Mouse (Mus musculus): Measurements from ENCODE around the gene Ctdspl. TPM values are rescaled to one million over a fixed set of nuclear protein-coding genes. Genes with fewer than 3 reads are reported as not detected.

Gene Ctdspl
- polyA plus RNA-seq (2017; shearing (Covaris generic)): 1 to 10 TPM; 1.0 to 1.2 TPM

DNA sequence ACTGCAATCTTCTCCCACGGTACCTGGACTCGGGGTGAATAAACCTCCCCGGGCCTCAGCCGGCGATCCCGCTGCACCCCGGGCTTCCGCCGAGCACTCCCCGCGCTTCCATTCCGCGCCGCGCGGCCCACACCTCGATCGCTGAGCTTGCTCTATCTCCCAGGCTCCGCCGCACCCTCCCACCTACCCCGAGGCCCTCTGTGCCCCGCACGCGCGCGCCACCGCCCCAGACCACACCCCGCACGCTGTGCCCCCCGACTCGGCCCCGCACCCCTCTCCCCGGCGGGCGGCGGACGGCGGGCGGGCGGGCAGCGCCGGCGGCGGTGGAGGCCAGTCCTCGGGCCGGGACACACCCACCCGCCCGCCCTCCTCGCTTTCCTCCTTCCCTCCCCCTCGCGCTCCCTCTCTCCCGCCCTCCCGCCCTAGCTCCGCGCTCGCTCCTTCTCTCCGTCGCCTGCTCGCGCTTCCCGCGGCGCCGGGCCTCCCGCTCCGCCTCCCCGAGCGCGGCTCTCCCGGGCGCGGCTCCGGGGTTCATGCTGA, at the start of gene Ctdspl:
Gene Ctdspl, plus strand, starts transcription at position 343 of the 540 bp plus-strand sequence.
- peak; percentile 27 for ATAC-seq

DNA sequence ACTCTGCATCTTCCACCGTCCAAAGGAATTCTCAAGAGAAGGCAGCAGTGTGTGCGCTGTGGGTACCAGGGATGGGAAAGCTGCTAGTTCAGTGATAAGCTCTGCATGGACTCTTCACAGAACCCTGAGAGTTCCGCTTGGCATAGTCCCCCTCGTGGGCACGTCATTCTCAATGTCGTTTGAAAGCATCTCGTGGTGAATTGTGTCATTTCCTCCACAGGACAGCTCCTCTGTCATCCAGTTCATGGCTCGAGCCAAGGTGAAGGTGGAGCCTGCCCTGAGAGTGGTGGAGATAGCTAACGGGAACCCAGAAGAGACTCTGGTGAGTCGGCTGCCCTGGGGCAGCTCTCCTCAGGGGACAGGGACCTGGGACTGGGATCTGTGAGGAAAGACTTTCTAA, 49.4 kb upstream of the Ctdspl start:
- no peak for ATAC-seq

DNA sequence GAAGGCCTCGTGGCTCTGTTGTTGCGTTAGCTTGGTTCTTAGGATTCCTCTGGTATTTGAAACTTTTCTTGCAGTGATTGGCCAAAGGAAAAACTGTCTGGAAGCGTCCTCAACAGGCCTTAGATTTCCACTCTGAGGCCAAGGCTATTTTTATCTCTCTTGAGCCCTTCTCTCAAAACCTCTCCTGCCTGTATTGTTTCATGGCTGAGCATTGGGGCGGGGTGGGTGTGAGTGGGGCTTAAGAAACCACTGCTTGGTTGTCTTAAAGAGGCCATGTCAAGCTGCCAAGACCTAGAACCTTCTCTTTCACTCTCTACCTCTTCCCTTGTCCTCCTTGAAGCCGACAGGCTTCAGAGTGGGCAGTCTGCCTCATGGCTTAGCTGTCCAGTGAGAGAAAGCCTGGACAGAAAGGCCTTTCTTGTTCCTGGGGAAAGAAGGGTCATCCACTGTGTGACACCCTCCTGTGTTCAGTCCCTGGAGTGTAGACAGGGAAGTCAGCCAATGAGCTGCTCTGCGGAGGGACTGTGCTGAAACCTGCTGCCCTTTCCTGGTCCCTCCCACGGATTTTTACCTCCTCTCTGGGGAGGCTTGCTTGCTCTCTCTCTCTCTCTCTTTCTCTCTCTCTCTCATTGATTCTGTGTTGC, 48.8 kb upstream of the Ctdspl start:
- no peak for ATAC-seq

DNA sequence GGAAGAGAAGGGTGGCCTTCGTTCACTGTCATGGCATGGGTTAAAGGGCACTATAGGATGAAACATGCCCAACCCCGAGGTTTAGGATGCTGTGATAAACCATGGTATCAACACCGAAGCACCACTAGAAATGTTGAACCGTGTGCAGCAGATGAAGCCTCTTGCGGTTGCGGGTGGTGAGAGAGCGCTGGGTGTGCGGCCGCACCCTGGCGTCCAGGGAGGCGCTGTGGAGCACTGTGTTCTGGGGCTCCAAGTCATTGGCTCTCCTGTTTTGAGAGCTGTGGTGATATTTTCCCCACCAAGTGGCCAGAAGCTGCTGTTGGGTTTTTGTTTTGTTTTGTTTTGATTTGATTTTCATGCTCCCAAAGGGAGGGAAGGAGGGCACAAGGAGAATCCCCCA, 47.7 kb upstream of the Ctdspl start:
- no peak for ATAC-seq

DNA sequence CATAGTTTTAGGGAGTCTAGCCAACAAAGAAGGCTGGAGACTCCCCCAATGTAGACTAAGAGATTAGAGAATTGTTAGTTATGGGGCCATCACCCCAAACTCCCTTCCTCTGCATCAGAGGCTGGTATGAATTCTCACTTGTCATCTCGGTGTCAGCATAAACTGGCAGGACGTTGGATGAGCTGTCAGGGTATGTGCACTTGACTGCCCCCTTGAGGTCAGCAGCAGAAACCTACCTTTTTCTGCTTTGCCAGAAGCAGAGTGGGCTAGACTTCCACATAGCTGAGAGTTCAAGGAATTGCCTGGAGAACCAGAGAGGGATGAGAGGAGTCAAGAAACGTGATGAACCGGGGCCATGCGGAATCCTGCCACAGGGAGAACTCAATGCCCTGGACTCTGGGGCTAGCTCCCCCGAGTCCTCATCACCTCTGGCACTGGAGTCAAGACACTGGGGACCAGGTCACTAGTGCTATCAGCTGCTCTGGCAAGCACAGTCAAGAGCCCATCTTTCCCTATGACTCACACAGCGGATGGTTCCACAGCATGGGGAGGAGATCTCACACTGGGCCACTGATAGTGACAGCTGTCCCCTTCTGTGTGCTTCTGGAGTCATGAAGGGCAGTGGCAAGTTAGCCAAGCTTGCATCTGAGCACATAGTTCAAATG, 44.8 kb upstream of the Ctdspl start:
- ATAC-seq: no peak

DNA sequence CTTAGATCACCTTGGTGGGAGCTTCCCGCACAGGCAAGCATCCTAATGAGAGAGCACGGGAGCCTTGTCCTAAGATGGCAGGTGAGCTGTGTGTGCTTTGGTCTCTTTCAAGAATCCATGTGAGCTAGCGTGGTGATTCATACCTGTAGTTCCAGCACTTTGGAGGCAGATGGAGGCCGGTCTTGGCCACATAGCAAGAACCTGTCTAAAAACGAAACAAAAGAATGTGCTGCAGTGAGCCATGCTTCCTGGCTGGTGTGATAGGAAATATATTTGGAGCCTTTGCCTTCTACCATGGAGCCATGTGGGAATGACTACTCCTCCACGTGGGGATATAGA, 44.3 kb upstream of the Ctdspl start:
- no peak for ATAC-seq

DNA sequence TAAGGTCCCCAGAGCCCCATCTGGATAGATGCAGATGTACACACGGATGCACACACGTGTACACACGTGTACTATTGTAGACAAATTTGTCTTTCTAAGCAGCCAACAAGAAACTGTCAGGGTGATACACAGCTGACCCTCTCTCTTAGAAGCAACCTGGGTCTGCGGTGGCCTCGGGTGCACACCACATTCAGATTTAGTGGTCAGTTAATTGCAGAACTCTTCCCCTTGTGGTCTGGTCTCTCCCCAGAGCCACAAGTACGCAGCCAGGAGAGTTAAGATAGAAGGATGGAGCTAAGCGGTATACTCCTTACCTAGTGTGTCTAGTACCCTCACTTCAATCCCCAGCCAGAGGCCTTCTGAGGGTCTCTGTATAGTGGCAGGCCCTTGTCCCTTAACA, 43.1 kb upstream of the Ctdspl start:
- ATAC-seq: no peak

DNA sequence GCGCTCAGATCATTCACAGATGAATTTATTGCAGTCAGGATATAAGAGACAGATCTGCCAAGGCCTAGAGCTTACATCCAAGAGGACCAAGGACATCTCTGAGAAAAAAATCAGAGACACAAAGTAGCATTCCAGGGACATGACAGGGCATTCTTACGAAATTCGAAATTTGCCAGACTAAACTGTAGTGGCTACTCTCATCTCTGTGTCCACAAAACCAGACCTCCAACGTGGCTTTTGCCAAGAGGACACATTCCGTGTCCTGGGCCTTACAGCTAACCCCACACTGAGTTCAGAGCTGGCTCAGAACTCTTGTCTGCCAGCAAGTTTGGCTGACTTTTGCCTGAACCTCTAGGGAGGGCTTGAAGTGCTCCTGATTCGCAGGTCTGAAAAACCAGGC, 40.5 kb upstream of the Ctdspl start:
- no peak for ATAC-seq

DNA sequence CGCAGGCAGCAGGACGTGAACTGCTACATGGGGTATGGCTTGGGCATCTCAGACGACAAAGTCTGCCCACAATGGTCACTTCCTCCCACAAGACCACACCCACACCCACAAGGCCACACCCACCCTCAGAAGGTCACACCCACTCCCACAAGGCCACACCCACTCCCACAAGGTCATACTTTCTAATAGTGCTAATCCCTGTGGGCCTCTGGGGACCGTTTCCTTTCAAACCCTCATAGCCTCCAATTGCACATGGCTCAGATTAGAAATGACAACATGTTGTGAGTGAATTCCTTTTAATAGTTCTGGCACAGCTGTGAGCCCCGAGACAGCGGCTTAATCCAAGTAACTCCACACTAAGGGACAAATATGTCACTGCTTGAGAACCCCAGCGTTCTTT, 39.1 kb upstream of the Ctdspl start:
- no peak for ATAC-seq

DNA sequence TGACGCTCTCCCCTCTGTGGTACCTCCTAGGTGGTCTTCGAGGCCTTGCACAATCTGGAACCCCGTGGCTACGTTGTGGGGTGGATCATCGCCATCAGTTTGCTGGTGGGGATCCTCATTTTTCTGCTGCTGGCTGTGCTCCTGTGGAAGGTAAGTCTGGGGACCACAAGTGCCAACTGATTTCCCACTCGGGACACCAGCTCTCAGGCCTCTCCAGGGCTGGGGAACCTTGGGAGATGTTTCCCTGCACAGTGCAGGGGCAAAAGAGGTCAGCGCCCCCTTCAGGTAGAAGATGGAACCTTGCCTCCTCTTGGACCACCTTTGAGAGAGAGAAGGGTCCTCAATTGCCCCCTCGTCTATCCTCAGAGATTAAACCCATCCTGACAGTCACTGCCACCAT, 38.5 kb upstream of the Ctdspl start:
- ATAC-seq: no peak

DNA sequence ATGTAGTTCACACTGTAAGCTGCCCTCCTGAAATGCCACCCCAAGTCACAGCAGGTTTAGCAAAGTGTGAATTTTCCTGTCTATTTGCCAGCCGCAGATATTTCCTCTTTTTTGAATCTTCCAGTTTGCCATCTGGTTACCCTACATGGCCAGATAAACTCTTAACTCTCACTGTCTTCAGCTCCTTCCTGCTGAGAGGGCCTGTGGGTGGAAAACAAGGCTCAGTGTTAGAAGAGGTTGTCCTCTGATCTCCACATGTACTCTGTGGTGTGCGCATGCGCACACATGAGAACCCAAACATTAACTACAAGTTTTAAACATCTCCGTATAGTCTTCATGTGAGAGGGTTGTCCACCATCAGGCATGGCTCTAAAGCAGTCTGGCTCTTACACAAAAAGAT, 36.1 kb upstream of the Ctdspl start:
- ATAC-seq: peak; percentile 23

DNA sequence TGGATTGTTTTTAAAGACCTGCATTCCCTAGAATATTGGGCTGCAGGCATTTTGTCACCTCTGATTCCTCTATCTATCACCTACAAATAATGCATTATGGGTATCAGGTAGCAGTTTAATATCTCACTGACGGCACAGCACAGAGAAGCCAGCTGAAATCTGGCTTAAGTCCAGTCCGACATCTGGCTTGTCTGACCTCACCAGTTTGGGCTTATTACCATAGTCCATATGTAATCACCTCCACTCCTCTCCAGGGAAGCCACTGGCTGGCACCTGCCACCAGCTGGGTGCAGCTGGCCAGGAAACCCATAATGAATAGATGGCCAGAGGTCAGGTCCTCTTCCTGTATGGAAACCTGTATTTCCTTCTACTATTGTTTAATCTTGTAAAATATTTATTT, 35.6 kb upstream of the Ctdspl start:
- ATAC-seq: no peak

DNA sequence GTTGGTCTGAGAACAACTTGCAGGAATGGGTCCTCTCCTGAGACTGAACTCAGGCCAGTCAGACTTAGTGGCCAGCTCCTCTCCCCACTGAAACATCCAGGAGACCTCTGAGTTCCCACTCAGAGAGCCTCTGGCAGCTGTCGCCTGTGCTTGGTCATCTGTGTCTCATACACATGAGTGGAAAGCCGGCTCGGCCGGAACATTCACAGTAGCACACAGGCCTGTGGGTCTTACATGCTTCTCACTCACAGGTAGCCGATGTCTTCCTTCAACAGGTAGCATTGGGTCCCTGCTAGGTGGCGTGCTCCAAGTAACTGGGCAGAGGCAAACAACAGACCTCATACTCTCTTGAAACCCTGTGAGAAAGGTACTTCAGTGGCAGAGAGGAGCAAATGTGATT, 35.2 kb upstream of the Ctdspl start:
- no peak for ATAC-seq

DNA sequence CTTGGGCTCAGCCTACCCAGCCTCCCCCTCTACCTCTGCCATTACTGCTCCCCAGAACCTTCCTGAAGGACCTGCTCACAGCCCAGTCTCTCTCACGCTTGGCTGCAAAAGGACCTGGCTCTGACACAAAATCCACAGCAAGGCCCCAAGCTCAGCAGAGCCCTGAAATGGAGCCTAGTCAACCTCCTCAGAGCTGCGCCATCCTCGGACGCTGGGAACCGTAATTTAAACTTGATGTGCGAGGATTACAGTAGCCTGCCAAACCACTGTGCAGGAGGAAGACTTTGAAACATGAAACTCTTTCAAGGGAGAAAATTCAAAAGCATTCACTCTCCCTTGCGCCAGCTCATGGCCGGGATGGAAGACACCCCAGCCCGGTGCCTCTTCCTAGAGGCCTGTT, 34.7 kb upstream of the Ctdspl start:
- no peak for ATAC-seq

DNA sequence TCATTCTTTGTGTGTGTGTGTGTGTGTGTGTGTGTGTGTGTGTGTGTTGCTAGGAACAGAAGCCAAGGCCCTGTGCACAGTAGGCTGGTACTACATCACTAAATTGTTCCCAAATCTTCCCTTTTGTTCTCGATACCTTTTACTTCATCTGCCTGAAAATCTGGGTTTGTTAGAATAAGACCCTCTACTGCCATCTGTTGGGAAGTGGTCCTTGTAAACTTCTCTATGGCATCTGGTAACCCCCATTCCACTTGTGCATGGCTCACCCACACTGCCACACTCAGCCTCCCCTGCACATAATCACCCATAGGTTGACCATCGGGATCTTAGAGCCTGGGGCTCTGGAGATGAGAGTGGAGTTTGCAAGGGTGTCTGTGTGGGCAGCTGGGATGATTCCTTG, 31.2 kb upstream of the Ctdspl start:
- no peak for ATAC-seq

DNA sequence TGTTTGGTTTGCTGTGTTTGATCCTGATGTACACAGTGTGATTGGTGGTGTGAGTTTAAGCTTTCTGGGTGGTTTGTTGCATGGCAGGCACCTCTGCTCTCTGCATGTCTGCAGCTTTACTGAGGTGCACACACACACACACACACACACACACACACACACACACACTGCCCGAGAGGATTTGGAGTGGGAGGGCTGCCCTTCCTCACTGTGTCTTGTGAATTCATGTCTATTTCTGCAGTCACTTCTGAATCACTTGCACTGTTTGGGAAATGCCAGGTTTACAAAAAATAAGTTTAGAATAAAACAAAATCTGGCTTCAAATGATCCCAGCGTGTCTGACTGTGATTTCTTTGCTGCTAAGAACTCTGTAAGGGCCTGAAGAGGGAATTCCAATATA, 25.6 kb upstream of the Ctdspl start:
- ATAC-seq: no peak

DNA sequence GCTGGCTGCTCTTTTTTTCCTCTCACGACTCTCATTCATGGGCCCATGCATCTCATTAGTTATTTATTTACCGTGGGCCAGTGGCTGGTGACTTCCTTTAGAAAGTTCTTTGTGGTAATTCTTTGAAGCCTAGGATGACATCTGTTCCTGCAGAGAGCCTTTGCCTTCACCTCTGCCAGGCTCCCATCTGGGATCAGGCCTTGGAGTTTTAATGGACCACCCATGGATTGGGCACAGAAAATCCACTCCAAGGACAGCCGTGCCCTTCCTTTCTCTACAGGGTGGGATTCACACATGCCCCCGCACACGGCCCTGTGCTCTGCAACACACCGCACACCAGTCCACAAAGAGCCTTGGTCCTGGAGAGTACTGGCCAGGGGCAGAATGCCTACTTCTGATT, 24.3 kb upstream of the Ctdspl start:
- ATAC-seq: no peak

DNA sequence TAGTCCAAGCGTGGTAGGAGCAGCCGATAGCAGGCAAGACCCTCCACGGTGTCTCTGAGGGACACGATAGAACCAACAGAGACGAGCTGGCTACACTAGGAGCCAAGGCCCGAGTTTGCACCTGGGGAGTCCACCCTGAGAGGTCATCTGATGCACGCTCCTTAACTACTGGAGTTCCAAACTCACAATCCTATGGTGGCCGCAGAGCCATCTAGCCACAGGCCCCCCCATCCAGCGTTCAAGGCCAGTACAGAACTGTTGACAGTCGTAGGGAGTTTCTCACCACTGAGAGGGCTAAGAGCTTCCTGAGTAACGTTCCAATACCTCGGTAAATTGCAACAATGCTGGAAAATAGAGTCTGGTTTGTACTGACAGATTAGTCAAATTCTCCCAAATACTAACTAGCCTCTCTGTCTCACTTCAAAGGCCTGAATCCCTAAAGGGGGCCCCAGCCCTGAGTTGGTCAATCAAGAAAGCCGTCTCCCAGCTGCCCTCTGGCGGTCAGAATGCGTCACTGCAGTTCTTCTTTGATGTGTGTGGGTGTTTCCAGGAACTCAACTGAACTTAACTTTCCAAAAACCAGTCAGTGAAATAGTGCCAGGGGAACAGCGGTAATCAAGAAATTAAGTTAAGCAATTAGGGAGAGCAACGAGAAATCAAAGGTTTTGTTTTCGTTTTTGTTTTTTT, 18.2 kb upstream of the Ctdspl start:
- peak; percentile 61 for ATAC-seq

DNA sequence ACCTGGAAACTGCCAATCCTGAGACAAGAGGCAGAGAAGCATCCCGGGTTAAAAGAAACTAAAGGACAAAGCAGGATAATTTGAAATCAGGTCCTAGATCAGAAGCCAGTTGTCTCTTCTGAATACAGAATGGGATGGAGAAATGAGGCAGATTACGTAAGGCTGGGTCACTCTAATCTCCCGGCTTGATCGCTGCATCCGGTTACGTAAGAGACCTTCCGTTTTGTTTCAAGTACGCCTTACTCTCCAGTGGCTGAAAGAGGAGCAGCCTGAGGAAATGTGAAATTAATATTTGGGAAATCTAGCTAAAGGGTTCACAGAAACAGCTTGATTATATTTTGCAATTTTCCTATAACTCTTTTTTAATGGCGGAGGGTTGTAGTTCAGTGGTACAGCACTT, 13.2 kb upstream of the Ctdspl start:
- no peak for ATAC-seq

DNA sequence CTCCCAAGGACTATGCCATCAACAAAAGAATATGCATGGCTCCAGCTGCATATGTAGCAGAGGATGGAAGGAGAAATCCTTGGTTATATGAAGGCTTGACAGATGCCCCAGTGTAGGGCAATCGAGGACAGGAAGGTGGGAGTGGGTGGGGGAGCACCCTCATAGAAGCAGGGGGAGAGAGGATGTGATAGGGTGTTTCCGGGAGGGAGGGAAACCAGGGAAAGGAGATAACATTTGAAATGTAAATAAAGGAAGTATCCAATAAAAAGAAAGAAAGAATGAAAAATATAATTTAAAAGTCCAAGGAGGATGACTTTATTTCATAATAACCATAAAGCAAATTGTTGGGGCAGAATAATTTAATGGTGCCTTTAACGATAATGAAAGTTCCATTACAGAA, 12.6 kb upstream of the Ctdspl start:
- no peak for ATAC-seq

DNA sequence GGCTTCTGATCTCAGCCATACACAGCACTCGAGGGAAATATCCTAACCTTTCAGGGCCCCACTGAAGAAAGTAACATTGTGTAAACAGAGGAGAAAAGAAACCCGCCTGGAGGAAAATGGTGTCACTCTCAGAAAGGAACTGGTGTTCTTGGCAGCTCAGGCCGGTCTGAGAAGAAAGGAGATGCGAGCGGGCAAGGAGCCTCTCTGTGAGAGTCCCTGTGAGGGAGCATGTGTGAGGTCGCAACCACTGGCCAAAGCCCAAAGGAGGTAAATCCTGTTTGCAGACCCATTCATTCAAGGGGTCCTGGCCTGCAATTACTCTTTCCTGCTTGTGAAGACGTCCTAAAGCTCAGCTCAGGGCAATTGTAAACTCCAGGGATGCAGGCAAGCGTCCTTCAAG, 11.7 kb upstream of the Ctdspl start:
- no peak for ATAC-seq

DNA sequence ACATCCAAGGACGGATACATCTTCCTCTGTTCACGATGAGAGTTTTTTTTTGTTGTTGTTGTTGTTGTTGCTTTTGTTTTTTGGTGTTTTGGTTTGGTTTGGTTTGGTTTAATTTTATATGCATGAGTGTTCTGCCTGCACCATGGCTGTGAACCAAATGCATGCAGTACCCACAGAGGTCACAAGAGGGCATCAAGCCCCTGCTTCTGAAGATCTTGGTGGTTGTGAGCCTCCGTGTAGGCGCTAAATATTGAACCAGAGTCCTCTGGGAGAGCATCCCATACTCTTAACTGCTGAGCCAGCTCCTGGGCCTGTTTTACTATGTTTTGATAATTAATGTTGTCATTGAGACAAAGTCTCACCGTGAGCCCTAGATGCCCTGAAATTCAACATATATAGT, 11.0 kb upstream of the Ctdspl start:
- ATAC-seq: no peak

DNA sequence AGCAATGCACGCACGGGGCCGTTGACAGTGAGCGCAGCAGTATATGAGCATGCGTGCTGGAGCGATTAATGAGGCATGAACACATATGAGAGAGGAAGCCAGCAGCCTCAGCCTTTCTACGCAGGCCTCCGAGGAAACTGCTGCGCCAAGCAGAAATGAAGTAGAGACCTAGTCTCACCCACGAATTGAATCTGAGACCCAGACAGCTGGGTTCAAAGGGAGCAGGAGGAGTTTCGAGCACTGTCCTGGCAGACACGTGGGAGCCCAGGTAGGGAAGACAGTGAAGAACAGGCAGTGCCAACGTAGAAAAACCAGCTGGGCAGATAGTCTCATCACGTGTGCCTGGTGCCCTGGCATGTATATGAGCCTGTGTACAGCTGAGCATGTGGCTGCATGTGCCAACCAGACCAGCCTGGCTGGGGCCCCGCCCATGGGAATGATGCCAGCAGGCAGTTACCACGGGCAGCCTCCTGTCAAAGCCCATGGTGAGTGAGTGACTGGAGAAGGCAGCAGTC, 6.5 kb upstream of the Ctdspl start:
- ATAC-seq: no peak
